Mouse (Mus musculus) E14TG2a.4 (cell line): ENCODE results near the gene Smco4.

Experiments
- CTCF ChIP-seq: conservative IDR thresholded peaks from 2 replicates; pipeline ENCODE4 v1.5.1; 2014; ENCODE audit warnings: low read length
- POU5F1 ChIP-seq: IDR thresholded peaks from 2 replicates; pipeline ENCODE4 v1.6.1; 2014; ENCODE audit warnings: low read length, borderline replicate concordance

- TF ChIP-seq CTCF (no peak), POU5F1 (no peak)
Measured at GRCm38 (mm10) chr9:15491686-15492085, 1.5 kb upstream of the Smco4 start.
